Mouse (Mus musculus) hindbrain, postnatal 0 days (tissue): ENCODE results near the gene Tmed2. TPM values are rescaled to one million over a fixed set of nuclear protein-coding genes. Genes with fewer than 3 reads are reported as not detected.
"Not testable (repeated sequence)": the region's sequence is repeated elsewhere in the genome, so short reads cannot be mapped to it uniquely, and the experiment has no call there.

ENCODE experiments used
- ATAC-seq: fragments of 200-750 bp; cut with Nextera tagmentation; 2 replicates; pipeline ENCODE4 v1.8.0; 2017; ENCODE audit warnings: mild to moderate bottlenecking, moderate TSS enrichment, moderate library complexity
- DNase-seq: peaks from one replicate; pipeline ENCODE4 v3.0.0-alpha.2; 2015; ENCODE audit warnings: low spot score
- H3K27ac ChIP-seq: fragments of 300-500 bp; sonication (generic); 2 replicates; pipeline ENCODE4 v1.5.1; 2014; ENCODE audit warnings: mild to moderate bottlenecking
- H3K27me3 ChIP-seq: fragments of 300-500 bp; sonication (generic); 2 replicates; pipeline ENCODE4 v1.6.1; 2014; ENCODE audit warnings: low read length, mixed read lengths; ENCODE audit not compliant: insufficient read depth
- H3K36me3 ChIP-seq: fragments of 300-500 bp; sonication (generic); 2 replicates; pipeline ENCODE4 v1.6.1; 2014; ENCODE audit warnings: low read length, mixed read lengths; ENCODE audit not compliant: insufficient read depth
- H3K4me1 ChIP-seq: fragments of 300-500 bp; sonication (generic); 2 replicates; pipeline ENCODE4 v1.6.1; 2014; ENCODE audit warnings: antibody characterized with exemption, low read length, mixed read lengths; ENCODE audit not compliant: insufficient read depth
- H3K4me2 ChIP-seq: fragments of 300-500 bp; sonication (generic); 2 replicates; pipeline ENCODE4 v1.6.1; 2014; ENCODE audit warnings: low read depth, mild to moderate bottlenecking, low read length, moderate library complexity, mixed read lengths
- H3K4me3 ChIP-seq: fragments of 300-500 bp; sonication (generic); 2 replicates; pipeline ENCODE4 v1.5.1; 2014; ENCODE audit warnings: low read length
- H3K9ac ChIP-seq: fragments of 300-500 bp; sonication (generic); replicated peaks from 2 replicates; pipeline ENCODE4 v1.6.1; 2014; ENCODE audit warnings: mild to moderate bottlenecking, low read length, moderate library complexity, mixed read lengths
- H3K9me3 ChIP-seq: fragments of 300-500 bp; sonication (generic); 2 replicates; pipeline ENCODE4 v1.6.1; 2016; ENCODE audit warnings: low read length, mixed read lengths
- CTCF ChIP-seq: IDR thresholded peaks from 2 replicates; pipeline ENCODE4 v1.5.1; 2016; ENCODE audit warnings: antibody characterized with exemption, control low read depth, low read depth
- WGBS: fragments of 180-500 bp; shearing (Covaris S2); extraction: QIAGEN DNeasy Blood & Tissue Kit; methylation state at CpG from one replicate; pipeline ENCODE4 v1.1.7; 2014; 5-methylcytosine and 5-hydroxymethylcytosine counted together
- polyA plus RNA-seq: library from polyadenylated mRNA; unstranded; fragments of >200 nt; fragmentation: Nextera tagmentation; extraction: Ambion mirVana; gene quantifications from 2 replicates; pipeline ENCODE4 v1.2.1, GENCODE M21; 2015
- total RNA-seq: library from RNA; depleted of rRNA; stranded (reverse); fragments of >200 nt; gene quantifications from 2 replicates; pipeline ENCODE4 v1.2.3, GENCODE M21; 2014; rRNA removed

Gene Tmed2
- total and polyA plus RNA-seq, 2 experiments from 2014 or later: 206 to 329 TPM

GRCm38 (mm10) chr5:124582515-124582914, 42.0 kb downstream of the Tmed2 start:
- Histone ChIP-seq H3K4me2 (no peak overlapping the region), H3K4me1 (peaks cover 16% of the 10 kb centered on the region; the same call in 1 of the 2 replicates), H3K9me3 (no peaks in the 10 kb centered on the region), H3K4me3 (no peak overlapping the region), H3K27ac (no peak overlapping the region), H3K27me3 (no peaks in the 10 kb centered on the region), H3K9ac (no peak overlapping the region), H3K36me3 (peaks cover 28% of the 10 kb centered on the region)
- DNase-seq: no peak
- TF ChIP-seq CTCF: no peak
- WGBS: 79% methylated on average over 5 of the region's 5 CpGs
- no peak for ATAC-seq

GRCm38 (mm10) chr5:124592768-124593167, 52.3 kb downstream of the Tmed2 start:
- Histone ChIP-seq H3K36me3 (peaks cover 32% of the 10 kb centered on the region; the same call in 1 of the 2 replicates), H3K4me2 (no peak overlapping the region), H3K27ac (no peak overlapping the region), H3K4me3 (no peak overlapping the region), H3K9ac (no peak overlapping the region), H3K27me3 (no peaks in the 10 kb centered on the region), H3K4me1 (no peaks in the 10 kb centered on the region), H3K9me3 (no peaks in the 10 kb centered on the region)
- DNase-seq (no peak), ATAC-seq (no peak)
- TF ChIP-seq CTCF: no peak
- WGBS: 96% methylated on average over 3 of the region's 3 CpGs

- Histone ChIP-seq H3K4me1 (peaks cover 6% of the 10 kb centered on the region; the same call in 1 of the 2 replicates), H3K36me3 (peaks cover 18% of the 10 kb centered on the region; the same call in 1 of the 2 replicates), H3K9me3 (no peaks in the 10 kb centered on the region), H3K27me3 (no peaks in the 10 kb centered on the region), H3K9ac (peak overlapping the region; percentile 61), H3K4me3 (peak overlapping the region; percentile 93), H3K27ac (peak overlapping the region; percentile 64; the same call in 1 of the 2 replicates), H3K4me2 (peak overlapping the region; percentile 95)
- DNase-seq (peak; percentile 99), ATAC-seq (peak; percentile 100)
- TF ChIP-seq CTCF: no peak
- 7% methylated on average over 30 of the region's 30 CpGs for WGBS
Observed at GRCm38 (mm10) chr5:124598224-124599174, 58.0 kb downstream of the Tmed2 start.

GRCm38 (mm10) chr5:124599726-124600125, 59.2 kb downstream of the Tmed2 start:
- Histone ChIP-seq H3K4me2 (peak overlapping the region; percentile 95; the same call in 1 of the 2 replicates), H3K36me3 (peaks cover 12% of the 10 kb centered on the region; the same call in 1 of the 2 replicates)
- H3K9ac ChIP-seq, ATAC-seq, H3K27me3 ChIP-seq, H3K4me3 ChIP-seq, H3K27ac ChIP-seq, DNase-seq, H3K4me1 ChIP-seq, H3K9me3 ChIP-seq: not testable (repeated sequence)
- WGBS: 51% methylated on average over 8 of the region's 8 CpGs

Other genes starting within 250 kb of the Tmed2 start
- gene Mphosph9, start 212.7 kb upstream of the Tmed2 start, total RNA-seq: 13.4 and 20.7 TPM in 2 replicates
- 9.2 and 11.1 TPM in 2 replicates for gene Mphosph9, start 212.7 kb upstream of the Tmed2 start, polyA plus RNA-seq
- 8.1 and 12.0 TPM in 2 replicates for gene 2810006K23Rik, start 212.6 kb upstream of the Tmed2 start, total RNA-seq
- 9.7 and 11.3 TPM in 2 replicates for gene 2810006K23Rik, start 212.6 kb upstream of the Tmed2 start, polyA plus RNA-seq
- 209 and 223 TPM in 2 replicates for gene Cdk2ap1, start 177.6 kb upstream of the Tmed2 start, total RNA-seq
- gene Cdk2ap1, start 177.6 kb upstream of the Tmed2 start, polyA plus RNA-seq: 102 and 109 TPM in 2 replicates
- 30.4 and 35.9 TPM in 2 replicates for gene Sbno1, start 114.7 kb upstream of the Tmed2 start, total RNA-seq
- 71.0 and 73.6 TPM in 2 replicates for gene Sbno1, start 114.7 kb upstream of the Tmed2 start, polyA plus RNA-seq
- gene Kmt5a, start 100.8 kb upstream of the Tmed2 start, total RNA-seq: 28.0 and 48.5 TPM in 2 replicates
- 17.2 and 20.5 TPM in 2 replicates for gene Kmt5a, start 100.8 kb upstream of the Tmed2 start, polyA plus RNA-seq
- gene Rilpl2, start 62.3 kb upstream of the Tmed2 start, total RNA-seq: 25.6 and 38.8 TPM in 2 replicates
- 33.2 and 34.8 TPM in 2 replicates for gene Rilpl2, start 62.3 kb upstream of the Tmed2 start, polyA plus RNA-seq
- gene Snrnp35, start 57.6 kb upstream of the Tmed2 start, total RNA-seq: 4.0 and 17.2 TPM in 2 replicates
- gene Snrnp35, start 57.6 kb upstream of the Tmed2 start, polyA plus RNA-seq: 13.9 and 17.3 TPM in 2 replicates
- gene Rilpl1, start 9.3 kb upstream of the Tmed2 start, total RNA-seq: 10.4 and 12.4 TPM in 2 replicates
- 13.3 and 13.5 TPM in 2 replicates for gene Rilpl1, start 9.3 kb upstream of the Tmed2 start, polyA plus RNA-seq
- gene Ddx55, start 12.2 kb downstream of the Tmed2 start, total RNA-seq: 14.7 and 15.5 TPM in 2 replicates
- 22.1 and 22.9 TPM in 2 replicates for gene Ddx55, start 12.2 kb downstream of the Tmed2 start, polyA plus RNA-seq
- 29.0 and 31.7 TPM in 2 replicates for gene Eif2b1, start 38.4 kb downstream of the Tmed2 start, total RNA-seq
- gene Eif2b1, start 38.4 kb downstream of the Tmed2 start, polyA plus RNA-seq: 56.8 and 57.5 TPM in 2 replicates
- gene Gtf2h3, start 38.4 kb downstream of the Tmed2 start, total RNA-seq: 26.7 and 33.4 TPM in 2 replicates
- 27.5 and 32.1 TPM in 2 replicates for gene Gtf2h3, start 38.4 kb downstream of the Tmed2 start, polyA plus RNA-seq
- gene Atp6v0a2, start 87.9 kb downstream of the Tmed2 start, total RNA-seq: 23.7 and 28.3 TPM in 2 replicates
- 25.9 and 27.6 TPM in 2 replicates for gene Atp6v0a2, start 87.9 kb downstream of the Tmed2 start, polyA plus RNA-seq
- 0.47 and 3.0 TPM in 2 replicates for gene Dnah10, start 184.4 kb downstream of the Tmed2 start, total RNA-seq
- 0.11 and 0.31 TPM in 2 replicates for gene Dnah10, start 184.4 kb downstream of the Tmed2 start, polyA plus RNA-seq